Mouse (Mus musculus) CH12.LX (cell line): ENCODE results near the gene Sypl. TPM values are rescaled to one million over a fixed set of nuclear protein-coding genes. Genes with fewer than 3 reads are reported as not detected.

Source experiments
- DNase-seq: peaks from one replicate; pipeline ENCODE4 v3.0.0-alpha.2; 2013; ENCODE audit errors: extremely low read depth
- H3K27ac ChIP-seq: 2 replicates; pipeline ENCODE4 v1.5.1; 2012; ENCODE audit warnings: low read depth, mild to moderate bottlenecking, control low read depth, moderate library complexity; ENCODE audit not compliant: insufficient read depth
- H3K27me3 ChIP-seq: replicated peaks from 2 replicates; pipeline ENCODE3; 2012; ENCODE audit warnings: inconsistent platforms
- H3K36me3 ChIP-seq, 2 experiments: replicated peaks in 1 of 2; 2 replicates each; pipeline versions ENCODE3 to v1.6.1; 2012; ENCODE audit warnings: inconsistent platforms in 1 of 2, low read length in 1 of 2, mild to moderate bottlenecking in 1 of 2, mixed read lengths in 1 of 2, moderate library complexity in 1 of 2; ENCODE audit not compliant: control insufficient read depth in 1 of 2, insufficient read depth in 1 of 2
- H3K4me1 ChIP-seq, 2 experiments: 2 replicates each; pipeline ENCODE4 v1.6.1; 2012; ENCODE audit warnings: inconsistent platforms in 1 of 2, moderate library complexity in 1 of 2; ENCODE audit not compliant: insufficient read depth in 2 of 2, control insufficient read depth in 1 of 2
- H3K4me2 ChIP-seq: 2 replicates; pipeline ENCODE4 v1.6.1; 2012; ENCODE audit warnings: low read depth, mild to moderate bottlenecking, control low read depth; ENCODE audit not compliant: poor library complexity, insufficient read depth, severe bottlenecking
- H3K4me3 ChIP-seq, 3 experiments: fragments of 150-350 bp in 1 of 3; sonication (generic) in 1 of 3; replicated peaks in 1 of 3; 2 replicates each; pipeline versions ENCODE3 to v1.5.1; 2011 to 2012; ENCODE audit warnings: low read depth in 2 of 3, low read length in 2 of 3, mild to moderate bottlenecking in 2 of 3, moderate library complexity in 2 of 3, control low read depth in 1 of 3, improper control_type of control experiment in 1 of 3, inconsistent platforms in 1 of 3, mixed read lengths in 1 of 3; ENCODE audit not compliant: poor library complexity in 1 of 3
- H3K79me2 ChIP-seq: replicated peaks from 2 replicates; pipeline ENCODE4 v1.6.1; 2012; ENCODE audit warnings: mild to moderate bottlenecking, moderate library complexity; ENCODE audit not compliant: control insufficient read depth, poor library complexity, insufficient read depth, severe bottlenecking; ENCODE audit errors: extremely low read depth
- H3K9ac ChIP-seq: 2 replicates; pipeline ENCODE4 v1.6.1; 2012; ENCODE audit warnings: low read depth, mild to moderate bottlenecking, control low read depth, moderate library complexity; ENCODE audit not compliant: insufficient read depth
- H3K9me3 ChIP-seq: replicated peaks from 2 replicates; pipeline ENCODE3; 2012; ENCODE audit warnings: low read length, inconsistent platforms, mixed read lengths
- CHD1 ChIP-seq: IDR thresholded peaks from 2 replicates; pipeline ENCODE4 v1.6.1; 2012; ENCODE audit warnings: low read depth, low read length, improper control_type of control experiment, inconsistent platforms
- MAFK ChIP-seq: IDR thresholded peaks from 2 replicates; pipeline ENCODE4 v1.6.1; 2011; ENCODE audit warnings: low read length, improper control_type of control experiment; ENCODE audit not compliant: insufficient replicate concordance
- MAX ChIP-seq: IDR thresholded peaks from 2 replicates; pipeline ENCODE4 v1.6.1; 2011; ENCODE audit warnings: low read length, improper control_type of control experiment
- MXI1 ChIP-seq: IDR thresholded peaks from 2 replicates; pipeline ENCODE4 v1.6.1; 2011; ENCODE audit warnings: mild to moderate bottlenecking, low read depth, low read length, improper control_type of control experiment
- MYC ChIP-seq: IDR thresholded peaks from 2 replicates; pipeline ENCODE4 v1.6.1; 2011; ENCODE audit warnings: low read depth, mild to moderate bottlenecking, improper control_type of control experiment, low read length
- NELFE ChIP-seq: IDR thresholded peaks from 2 replicates; pipeline ENCODE4 v1.6.1; 2011; ENCODE audit warnings: low read depth, low read length, improper control_type of control experiment
- NRF1 ChIP-seq: IDR thresholded peaks from 2 replicates; pipeline ENCODE4 v1.6.1; 2014; ENCODE audit warnings: low read depth, mild to moderate bottlenecking, inconsistent platforms, low read length, improper control_type of control experiment, moderate library complexity
- PAX5 ChIP-seq: IDR thresholded peaks from 2 replicates; pipeline ENCODE4 v1.6.1; 2012; ENCODE audit warnings: low read length, inconsistent platforms, mixed read lengths
- RAD21 ChIP-seq: IDR thresholded peaks from 2 replicates; pipeline ENCODE4 v1.6.1; 2011; ENCODE audit warnings: low read depth, mild to moderate bottlenecking, low read length, improper control_type of control experiment, moderate library complexity
- RCOR1 ChIP-seq: conservative IDR thresholded peaks from 2 replicates; pipeline ENCODE4 v1.6.1; 2012; ENCODE audit warnings: low read depth, mild to moderate bottlenecking, inconsistent platforms, low read length, improper control_type of control experiment
- USF1 ChIP-seq: IDR thresholded peaks from 2 replicates; pipeline ENCODE4 v1.6.1; 2014; ENCODE audit warnings: low read depth, mild to moderate bottlenecking, inconsistent platforms, low read length, improper control_type of control experiment
- ZKSCAN1 ChIP-seq: IDR thresholded peaks from 2 replicates; pipeline ENCODE4 v1.6.1; 2012; ENCODE audit warnings: low read depth, inconsistent platforms, low read length, improper control_type of control experiment, borderline replicate concordance
- ZMIZ1 ChIP-seq: IDR thresholded peaks from 2 replicates; pipeline ENCODE4 v1.6.1; 2012; ENCODE audit warnings: low read depth, mild to moderate bottlenecking, inconsistent platforms, low read length, improper control_type of control experiment
- dilution Hi-C: fragments of 300-500 bp; cut with MboI; formaldehyde crosslinking; loops from 2 replicates; pipeline ENCODE4 v1.14.3; 2020; ENCODE audit warnings: low sequenced_read_pairs; ENCODE audit not compliant: extremely low pct_unique_long_range_greater_than_20kb, extremely low pct_ligation_motif_present
- in situ Hi-C: fragments of 300-500 bp; cut with MboI; formaldehyde crosslinking; loops from 3 replicates; pipeline ENCODE4 v1.14.3; 2019; ENCODE audit warnings: low sequenced_read_pairs, low pct_ligation_motif_present, low pct_unique_long_range_greater_than_20kb, mixed read lengths
- polyA plus RNA-seq: library from polyadenylated mRNA; unstranded; fragments of >175 nt; gene quantifications from 2 replicates; pipeline ENCODE4 v1.2.1, GENCODE M21; 2012; ENCODE audit warnings: low read depth; ENCODE audit not compliant: insufficient read length
- total RNA-seq, 2 experiments: library from RNA; depleted of rRNA; stranded (reverse); fragments of 300-350 nt in 1 of 2; fragments of >200 nt in 1 of 2; gene quantifications; 2 replicates each; pipeline ENCODE4 v1.2.3; 2012 to 2014

The Sypl gene
- total and polyA plus RNA-seq, 3 experiments = 7.5 to 33.4 (median 25.8) TPM

DNA sequence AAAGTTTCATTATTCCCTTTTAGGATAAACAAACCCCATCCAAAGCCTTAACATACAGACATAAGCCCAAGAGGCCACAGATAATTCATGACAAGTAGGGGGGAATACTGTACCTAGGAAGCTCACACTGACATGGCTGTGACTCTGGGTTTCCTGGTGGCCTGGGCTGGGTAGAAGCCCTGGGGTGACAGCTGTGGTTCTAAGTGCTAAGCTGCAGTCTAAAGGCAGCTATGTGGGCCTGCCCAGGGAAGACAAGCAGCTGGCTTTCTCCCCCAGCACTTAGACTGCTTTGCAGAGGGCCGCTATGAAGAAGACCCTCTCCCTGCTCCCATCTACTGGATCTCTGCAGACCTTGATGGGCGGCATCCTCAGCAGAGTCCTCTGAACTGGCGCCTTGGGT lies 25.5 kb upstream of the Sypl start:
- H3K9me3 ChIP-seq = no peaks in the 10 kb centered on the region
- H3K4me3 ChIP-seq = no peak overlapping the region
- peaks cover 2 to 3% of the 10 kb centered on the region in 2 experiments; a peak in 1 of 4 replicates for H3K4me1 ChIP-seq
- H3K79me2 ChIP-seq = no peaks in the 10 kb centered on the region
- dilution Hi-C loops = no loop called here
- no peaks in the 10 kb centered on the region for H3K27me3 ChIP-seq
- no peak overlapping the region for H3K9ac ChIP-seq
- no peak for TF ChIP-seq MAX
- TF ChIP-seq USF1 = no peak
- no peak for TF ChIP-seq CHD1
- no peak for TF ChIP-seq ZKSCAN1
- TF ChIP-seq MXI1 = no peak
- TF ChIP-seq NELFE = no peak
- no peak for TF ChIP-seq RAD21
- no peak for TF ChIP-seq PAX5
- no peak for TF ChIP-seq NRF1
- TF ChIP-seq MYC = no peak
- TF ChIP-seq RCOR1 = no peak
- TF ChIP-seq ZMIZ1 = no peak
- in situ Hi-C loops = loop anchor here (10.0 kb wide), 1 partner anchor 177 kb away; no protein-coding TSS in a partner anchor
- DNase-seq = no peak
- H3K36me3 ChIP-seq = no peaks in the 10 kb centered on the region
- no peak overlapping the region for H3K27ac ChIP-seq
- H3K4me2 ChIP-seq = no peak overlapping the region

DNA sequence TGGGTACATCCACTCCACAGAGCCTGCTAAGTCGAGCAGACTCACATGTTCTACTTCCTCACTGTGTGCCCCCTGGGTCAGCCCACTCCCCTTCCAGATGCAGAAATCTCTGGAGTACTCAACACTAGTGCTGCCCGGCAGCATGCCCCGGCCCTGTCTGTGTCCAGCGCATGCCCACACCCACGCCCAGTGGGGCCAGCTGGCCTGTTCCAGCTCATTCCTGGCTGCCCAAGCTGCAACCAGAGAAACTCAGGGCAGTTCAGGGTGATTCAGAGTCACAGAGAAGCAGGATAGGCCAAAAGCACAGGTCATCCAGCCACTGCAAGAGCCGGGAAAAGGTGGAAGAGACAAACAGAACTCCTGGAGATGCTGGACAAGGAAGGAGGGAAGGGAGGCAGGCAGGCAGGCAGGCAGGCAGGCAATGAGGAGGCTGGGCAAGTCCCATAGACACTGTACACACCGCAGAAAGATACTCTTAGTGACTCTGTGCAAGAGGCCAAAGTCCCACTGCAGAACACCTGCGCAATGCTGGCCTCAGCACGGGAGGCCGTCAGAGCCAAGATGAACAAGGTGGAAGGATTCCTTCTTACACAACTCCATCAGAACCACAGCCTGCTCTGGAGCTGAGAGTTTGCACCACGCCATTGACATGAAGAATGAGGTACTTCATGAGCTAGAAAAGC lies 23.7 kb upstream of the Sypl start:
- no peak overlapping the region for H3K9ac ChIP-seq
- DNase-seq = no peak

More for the DNA sequence above, 23.7 kb upstream of the Sypl start:
- Histone ChIP-seq H3K9me3 (no peaks in the 10 kb centered on the region), H3K79me2 (no peaks in the 10 kb centered on the region), H3K4me1 (peaks cover 0 to 3% of the 10 kb centered on the region in 2 experiments; a peak in 1 of 4 replicates), H3K27ac (no peak overlapping the region), H3K36me3 (no peaks in the 10 kb centered on the region), H3K27me3 (no peaks in the 10 kb centered on the region), H3K4me3 (no peak overlapping the region), H3K4me2 (no peak overlapping the region)
- dilution Hi-C loops = no loop called here
- in situ Hi-C loops = loop anchor here (10.0 kb wide), 1 partner anchor 175 kb away; no protein-coding TSS in a partner anchor
- TF ChIP-seq ZKSCAN1 (no peak), NELFE (no peak), MAFK (no peak), PAX5 (no peak), RAD21 (no peak)
